Mouse (Mus musculus) embryonic stem cell, embryonic (primary cell): ENCODE measurements at regions not wholly inside any gene's neighbourhood (a gene's known extent, or its start where the extent isn't known, plus 50 kb on each side); places are given as distances from the start of the nearest gene placed in this dataset.

ENCODE experiments used
- CTCF ChIA-PET, 4 experiments: fragments of 300-600 bp in 2 of 4; fragments of 350-600 bp in 2 of 4; sonication (Branson Sonifier 250); formaldehyde crosslinking; loops; one replicate each; lab custom pipeline; 2022; ENCODE audit warnings: inconsistent platforms in 2 of 4; lab: Charles Lee
- POLR2A ChIA-PET, 4 experiments: fragments of 300-600 bp in 2 of 4; fragments of 350-600 bp in 2 of 4; sonication (Branson Sonifier 250); formaldehyde crosslinking; loops; one replicate each; lab custom pipeline; 2022; ENCODE audit warnings: antibody characterized with exemption in 4 of 4, inconsistent platforms in 1 of 4; lab: Charles Lee

GRCm38 (mm10) chr5:149945651-149946050, 72.8 kb upstream of the Rxfp2 start:
- CTCF ChIA-PET = no interaction called here
- POLR2A ChIA-PET = no interaction called here

DNA sequence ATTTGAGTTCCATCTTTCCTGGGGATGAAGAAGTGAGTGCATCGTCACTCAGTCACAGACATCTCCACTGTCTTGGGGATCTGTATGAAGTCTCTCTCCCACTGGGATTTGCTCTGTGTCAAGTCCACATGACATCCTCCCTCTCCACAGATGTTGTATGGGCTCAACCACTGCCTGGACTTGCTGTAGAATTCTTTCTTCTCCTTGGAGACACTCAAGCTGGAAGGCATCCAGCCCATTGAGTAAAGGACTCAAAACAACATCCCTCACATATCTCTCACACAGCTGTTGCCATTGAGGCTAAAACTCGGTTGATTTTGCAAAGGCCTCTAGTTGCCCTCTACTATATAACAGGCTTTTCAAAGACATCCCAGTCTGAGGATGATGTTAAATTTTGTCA, 71.0 kb upstream of the Rxfp2 start:
- ChIA-PET POLR2A (interaction anchor here in 1 of 4 experiments (0.7 to 1.5 kb wide), 2 partner anchors 17 to 241 kb away, joined by 3 read pairs; no protein-coding TSS in a partner anchor), CTCF (interaction anchor here in 1 of 4 experiments (0.6 kb wide), 1 partner anchor 21 kb away, joined by 3 read pairs; no protein-coding TSS in a partner anchor)

DNA sequence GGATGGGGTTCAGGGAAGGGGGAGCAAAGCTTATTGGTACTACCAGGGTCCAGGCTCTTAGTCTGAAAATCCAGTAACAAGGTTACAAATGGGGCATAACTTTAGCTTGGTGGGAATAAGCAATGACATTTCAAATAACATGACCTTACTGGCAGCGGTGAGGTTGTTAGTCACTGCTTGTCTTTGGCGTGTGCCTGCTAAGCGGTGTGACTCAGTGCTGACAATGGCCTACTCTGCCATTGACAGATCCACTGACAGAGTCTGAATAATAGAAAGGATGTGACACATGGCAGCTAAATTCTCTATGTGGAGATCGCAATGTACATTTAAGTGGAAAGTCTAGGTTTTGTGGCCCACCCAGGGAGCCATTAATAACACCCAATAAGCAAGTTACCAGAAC, 61.5 kb upstream of the Rxfp2 start:
- ChIA-PET POLR2A (no interaction called here), CTCF (no interaction called here)

- POLR2A ChIA-PET = no interaction called here
- CTCF ChIA-PET = no interaction called here
These were observed 57.3 kb upstream of the Rxfp2 start for GRCm38 (mm10) chr5:149961178-149961577.

- CTCF ChIA-PET = interaction anchor here in 1 of 4 experiments (0.6 to 1.1 kb wide), 2 partner anchors 273 to 286 kb away, joined by 3 read pairs; partner anchors contain the start of gene B3glct
- POLR2A ChIA-PET = interaction anchor here in 3 of 4 experiments (0.6 to 1.0 kb wide), 3 partner anchors 16 to 506 kb away, joined by 3 read pairs; partner anchors contain the start of gene B3glct (in 1 of the 3)
These were observed 53.7 kb upstream of the Rxfp2 start for GRCm38 (mm10) chr5:149964748-149965147.
